Mouse (Mus musculus) lung, postnatal 0 days (tissue): ENCODE data around the gene Wipi2. TPM values are rescaled to one million over a fixed set of nuclear protein-coding genes. Genes with fewer than 3 reads are reported as not detected.

Source experiments
- ATAC-seq: fragments of 200-750 bp; cut with Nextera tagmentation; 2 replicates; pipeline ENCODE4 v1.8.0; 2017; ENCODE audit warnings: moderate library complexity
- DNase-seq: peaks from one replicate; pipeline ENCODE4 v3.0.0-alpha.2; 2016; ENCODE audit warnings: low spot score
- H3K27ac ChIP-seq: fragments of 300-500 bp; sonication (generic); 2 replicates; pipeline ENCODE4 v1.5.1; 2014; ENCODE audit warnings: antibody characterized with exemption, mild to moderate bottlenecking, low read length, mixed read lengths
- H3K27me3 ChIP-seq: fragments of 300-500 bp; sonication (generic); replicated peaks from 2 replicates; pipeline ENCODE4 v1.6.1; 2014; ENCODE audit warnings: low read length, mixed read lengths; ENCODE audit not compliant: insufficient read depth
- H3K36me3 ChIP-seq: fragments of 300-500 bp; sonication (generic); 2 replicates; pipeline ENCODE4 v1.6.1; 2014; ENCODE audit warnings: low read length, mixed read lengths; ENCODE audit not compliant: insufficient read depth
- H3K4me1 ChIP-seq: fragments of 300-500 bp; sonication (generic); 2 replicates; pipeline ENCODE4 v1.6.1; 2014; ENCODE audit warnings: antibody characterized with exemption, low read depth, low read length, mixed read lengths; ENCODE audit not compliant: insufficient read depth
- H3K4me2 ChIP-seq: fragments of 300-500 bp; sonication (generic); replicated peaks from 2 replicates; pipeline ENCODE4 v1.6.1; 2014; ENCODE audit warnings: low read depth, mild to moderate bottlenecking, low read length, moderate library complexity, mixed read lengths
- H3K4me3 ChIP-seq: fragments of 300-500 bp; sonication (generic); 2 replicates; pipeline ENCODE4 v1.5.1; 2014; ENCODE audit warnings: low read depth, low read length
- H3K9ac ChIP-seq: fragments of 300-500 bp; sonication (generic); replicated peaks from 2 replicates; pipeline ENCODE4 v1.6.1; 2014; ENCODE audit warnings: low read depth, mild to moderate bottlenecking
- H3K9me3 ChIP-seq: fragments of 300-500 bp; sonication (generic); 2 replicates; pipeline ENCODE4 v1.6.1; 2016; ENCODE audit warnings: low read length, mixed read lengths
- CTCF ChIP-seq: IDR thresholded peaks from 2 replicates; pipeline ENCODE4 v1.5.1; 2016; ENCODE audit warnings: antibody characterized with exemption, mild to moderate bottlenecking
- EP300 ChIP-seq: IDR thresholded peaks from 2 replicates; pipeline ENCODE4 v1.6.1; 2016; ENCODE audit warnings: antibody characterized with exemption, mild to moderate bottlenecking, control low read depth
- WGBS: fragments of 180-500 bp; shearing (Covaris S2); extraction: QIAGEN DNeasy Blood & Tissue Kit; methylation state at CpG from one replicate; pipeline ENCODE4 v1.1.7; 2014; 5-methylcytosine and 5-hydroxymethylcytosine counted together
- polyA plus RNA-seq: library from polyadenylated mRNA; unstranded; fragments of >200 nt; fragmentation: Nextera tagmentation; extraction: Ambion mirVana; gene quantifications from 2 replicates; pipeline ENCODE4 v1.2.1, GENCODE M21; 2015

The Wipi2 gene
- polyA plus RNA-seq, 1 experiment from 2014 or later, result 26.6 TPM

GRCm38 (mm10) chr5:142610362-142610761 is 17.1 kb upstream of the Wipi2 start:
- no peak overlapping the region for H3K27ac ChIP-seq
- H3K9ac ChIP-seq, result no peak overlapping the region
- WGBS, result 69% methylated on average over 4 of the region's 4 CpGs
- H3K4me1 ChIP-seq, result no peaks in the 10 kb centered on the region
- no peak for TF ChIP-seq EP300
- no peak for TF ChIP-seq CTCF
- no peaks in the 10 kb centered on the region for H3K9me3 ChIP-seq
- no peak for DNase-seq
- H3K36me3 ChIP-seq, result no peaks in the 10 kb centered on the region
- no peak overlapping the region for H3K4me2 ChIP-seq
- H3K27me3 ChIP-seq, result 0 out of 2 replicates have a peak, but pooled peaks cover 4% of the 10 kb centered on the region
- no peak for ATAC-seq
- no peak overlapping the region for H3K4me3 ChIP-seq

- Histone ChIP-seq H3K4me1 (no peaks in the 10 kb centered on the region), H3K9ac (no peak overlapping the region), H3K27ac (no peak overlapping the region), H3K4me2 (no peak overlapping the region), H3K4me3 (no peak overlapping the region), H3K36me3 (no peaks in the 10 kb centered on the region), H3K9me3 (no peaks in the 10 kb centered on the region), H3K27me3 (no peaks in the 10 kb centered on the region)
- WGBS, result 47% methylated on average over 3 of the region's 3 CpGs
- ATAC-seq (no peak), DNase-seq (no peak)
- TF ChIP-seq EP300 (no peak), CTCF (no peak)
Measured at GRCm38 (mm10) chr5:142614513-142614912, 13.0 kb upstream of the Wipi2 start.

GRCm38 (mm10) chr5:142615638-142616037 is 11.9 kb upstream of the Wipi2 start:
- Histone ChIP-seq H3K4me3 (no peak overlapping the region), H3K27ac (no peak overlapping the region), H3K9ac (no peak overlapping the region), H3K9me3 (no peaks in the 10 kb centered on the region), H3K36me3 (no peaks in the 10 kb centered on the region), H3K4me2 (no peak overlapping the region), H3K27me3 (no peaks in the 10 kb centered on the region), H3K4me1 (no peaks in the 10 kb centered on the region)
- no peak for ATAC-seq
- no peak for DNase-seq
- WGBS, result 74% methylated on average over 4 of the region's 4 CpGs
- TF ChIP-seq EP300 (no peak), CTCF (no peak)

- Histone ChIP-seq H3K36me3 (no peaks in the 10 kb centered on the region), H3K9ac (no peak overlapping the region), H3K27ac (no peak overlapping the region), H3K4me3 (no peak overlapping the region), H3K4me2 (no peak overlapping the region), H3K4me1 (no peaks in the 10 kb centered on the region), H3K9me3 (no peaks in the 10 kb centered on the region), H3K27me3 (no peaks in the 10 kb centered on the region)
- TF ChIP-seq EP300 (no peak), CTCF (no peak)
- DNase-seq, result no peak
- no peak for ATAC-seq
- 42% methylated on average over 6 of the region's 6 CpGs for WGBS
Measured at GRCm38 (mm10) chr5:142616326-142616725, 11.2 kb upstream of the Wipi2 start.

GRCm38 (mm10) chr5:142619866-142620265 is 7.6 kb upstream of the Wipi2 start:
- H3K9me3 ChIP-seq, result no peaks in the 10 kb centered on the region
- DNase-seq, result peak; percentile 39
- no peak for ATAC-seq
- H3K4me3 ChIP-seq, result no peak overlapping the region
- H3K4me1 ChIP-seq, result no peaks in the 10 kb centered on the region
- no peak overlapping the region for H3K27ac ChIP-seq
- no peaks in the 10 kb centered on the region for H3K36me3 ChIP-seq
- TF ChIP-seq EP300 (no peak), CTCF (peak; percentile 77)
- H3K27me3 ChIP-seq, result no peaks in the 10 kb centered on the region
- H3K9ac ChIP-seq, result no peak overlapping the region
- WGBS, result 17% methylated on average over 5 of the region's 5 CpGs
- H3K4me2 ChIP-seq, result no peak overlapping the region

- H3K4me3 ChIP-seq, result no peak overlapping the region
- no peaks in the 10 kb centered on the region for H3K36me3 ChIP-seq
- H3K27me3 ChIP-seq, result no peaks in the 10 kb centered on the region
- no peak overlapping the region for H3K27ac ChIP-seq
- WGBS, result 68% methylated on average over 2 of the region's 2 CpGs
- H3K4me1 ChIP-seq, result no peaks in the 10 kb centered on the region
- no peak overlapping the region for H3K4me2 ChIP-seq
- no peak overlapping the region for H3K9ac ChIP-seq
- ATAC-seq (no peak), DNase-seq (no peak)
- TF ChIP-seq CTCF, result no peak
- no peak for TF ChIP-seq EP300
- H3K9me3 ChIP-seq, result no peaks in the 10 kb centered on the region
Measured at GRCm38 (mm10) chr5:142621421-142621820, 6.1 kb upstream of the Wipi2 start.

- 33% methylated on average over 1 of the region's 1 CpGs for WGBS
- no peaks in the 10 kb centered on the region for H3K9me3 ChIP-seq
- DNase-seq (no peak), ATAC-seq (no peak)
- H3K4me2 ChIP-seq, result no peak overlapping the region
- no peak overlapping the region for H3K9ac ChIP-seq
- no peak overlapping the region for H3K27ac ChIP-seq
- H3K36me3 ChIP-seq, result no peaks in the 10 kb centered on the region
- no peaks in the 10 kb centered on the region for H3K27me3 ChIP-seq
- no peak for TF ChIP-seq CTCF
- H3K4me3 ChIP-seq, result no peak overlapping the region
- no peaks in the 10 kb centered on the region for H3K4me1 ChIP-seq
Measured at GRCm38 (mm10) chr5:142622134-142622533, 5.4 kb upstream of the Wipi2 start.
